Mouse (Mus musculus) midbrain, embryonic 14.5 days (tissue): ENCODE measurements at regions not wholly inside any gene's neighbourhood (a gene's known extent, or its start where the extent isn't known, plus 50 kb on each side); places are given as distances from the start of the nearest gene placed in this dataset.

Experiments used
- ATAC-seq: fragments of 200-750 bp; cut with Nextera tagmentation; 2 replicates; pipeline ENCODE4 v1.8.0; 2017; ENCODE audit warnings: moderate number of reproducible peaks, moderate library complexity; ENCODE audit not compliant: low FRiP score, low TSS enrichment
- DNase-seq: peaks from one replicate; pipeline ENCODE4 v3.0.0-alpha.2; 2015
- H3K27ac ChIP-seq: fragments of 300-500 bp; sonication (generic); replicated peaks from 2 replicates; pipeline ENCODE4 v1.5.1; 2014; ENCODE audit warnings: mild to moderate bottlenecking, low read depth, low read length, moderate library complexity
- H3K27me3 ChIP-seq: fragments of 300-500 bp; sonication (generic); 2 replicates; pipeline ENCODE4 v1.6.1; 2014; ENCODE audit warnings: low read length, control low read depth, mixed read lengths; ENCODE audit not compliant: control insufficient read depth, insufficient read depth
- H3K36me3 ChIP-seq: fragments of 300-500 bp; sonication (generic); 2 replicates; pipeline ENCODE4 v1.6.1; 2014; ENCODE audit warnings: low read length, control low read depth; ENCODE audit not compliant: control insufficient read depth, insufficient read depth
- H3K4me1 ChIP-seq: fragments of 300-500 bp; sonication (generic); 2 replicates; pipeline ENCODE4 v1.6.1; 2014; ENCODE audit warnings: mild to moderate bottlenecking, antibody characterized with exemption, low read length, control low read depth; ENCODE audit not compliant: control insufficient read depth, insufficient read depth
- H3K4me2 ChIP-seq: fragments of 300-500 bp; sonication (generic); 2 replicates; pipeline ENCODE4 v1.6.1; 2014; ENCODE audit warnings: mild to moderate bottlenecking, low read length, moderate library complexity
- H3K4me3 ChIP-seq: fragments of 300-500 bp; sonication (generic); replicated peaks from 2 replicates; pipeline ENCODE4 v1.5.1; 2014; ENCODE audit warnings: low read depth, low read length
- H3K9ac ChIP-seq: fragments of 300-500 bp; sonication (generic); replicated peaks from 2 replicates; pipeline ENCODE4 v1.6.1; 2014; ENCODE audit warnings: mild to moderate bottlenecking, low read length, moderate library complexity
- H3K9me3 ChIP-seq: fragments of 300-500 bp; sonication (generic); 2 replicates; pipeline ENCODE4 v1.6.1; 2016; ENCODE audit warnings: low read length, control low read depth, mixed read lengths; ENCODE audit not compliant: control insufficient read depth
- WGBS: fragments of 180-500 bp; shearing (Covaris S2); extraction: QIAGEN DNeasy Blood & Tissue Kit; methylation state at CpG from one replicate; pipeline ENCODE4 v1.1.7; 2014; 5-methylcytosine and 5-hydroxymethylcytosine counted together

GRCm38 (mm10) chr5:136640871-136641619, 51.9 kb upstream of the Myl10 start:
- ATAC-seq = no peak
- WGBS = 91% methylated on average over 5 of the region's 5 CpGs
- Histone ChIP-seq H3K9ac (no peak overlapping the region), H3K27me3 (no peaks in the 10 kb centered on the region), H3K9me3 (no peaks in the 10 kb centered on the region), H3K36me3 (no peaks in the 10 kb centered on the region), H3K4me2 (no peak overlapping the region), H3K27ac (no peak overlapping the region), H3K4me1 (no peaks in the 10 kb centered on the region), H3K4me3 (no peak overlapping the region)
- no peak for DNase-seq

GRCm38 (mm10) chr5:136642208-136642607, 50.7 kb upstream of the Myl10 start:
- no peak overlapping the region for H3K4me3 ChIP-seq
- DNase-seq (no peak), ATAC-seq (no peak)
- H3K4me2 ChIP-seq = no peak overlapping the region
- 79% methylated on average over 13 of the region's 13 CpGs for WGBS
- no peaks in the 10 kb centered on the region for H3K9me3 ChIP-seq
- H3K27ac ChIP-seq = no peak overlapping the region
- H3K36me3 ChIP-seq = no peaks in the 10 kb centered on the region
- no peaks in the 10 kb centered on the region for H3K27me3 ChIP-seq
- no peaks in the 10 kb centered on the region for H3K4me1 ChIP-seq
- H3K9ac ChIP-seq = no peak overlapping the region
